Mouse (Mus musculus): ENCODE data around the gene Mrps36. TPM values are rescaled to one million over a fixed set of nuclear protein-coding genes. Genes with fewer than 3 reads are reported as not detected.
A peak's percentile ranks its signal among the peaks of the same experiment; 100 is the strongest.
"Not testable (repeated sequence)": the region's sequence is repeated elsewhere in the genome, so short reads cannot be mapped to it uniquely, and the experiment has no call there.

The Mrps36 gene
- total RNA-seq, 2 experiments from 2014 or later, result 65.3 to 65.6 TPM

DNA sequence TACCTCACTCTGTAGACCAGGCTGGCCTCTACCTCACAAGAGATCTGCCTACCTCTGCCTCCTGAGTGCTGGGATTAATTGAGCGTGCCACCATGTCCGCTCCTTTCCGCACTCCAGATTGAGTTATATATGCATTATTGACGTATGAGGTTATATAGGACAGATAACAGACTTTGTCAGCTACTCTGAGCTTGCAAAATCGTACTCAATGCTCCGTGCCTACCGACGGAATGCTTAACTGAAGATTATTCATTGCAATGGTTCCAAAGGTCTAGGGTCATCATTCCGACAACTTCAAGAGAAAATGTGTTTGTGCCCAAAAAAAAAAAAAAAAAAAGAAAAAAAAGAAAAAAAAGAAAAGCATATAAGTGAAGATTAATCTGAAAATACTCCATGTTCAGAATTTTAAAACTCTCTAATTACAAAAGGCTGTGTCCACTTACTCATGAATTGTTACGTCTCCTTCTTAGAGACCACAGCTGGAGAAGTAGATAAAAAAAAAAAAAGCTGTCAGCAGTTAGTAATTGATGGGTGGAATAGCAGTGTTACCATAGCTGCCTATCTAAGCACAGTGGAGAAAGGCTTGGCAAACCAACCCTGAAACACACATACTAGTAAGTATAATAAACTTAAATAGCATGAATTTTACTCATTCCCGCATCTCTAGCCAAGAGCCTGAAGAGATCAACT lies 968 bp downstream of the Mrps36 start:
- intact Hi-C loops (cut with DNase I), result no loop called here

GRCm38 (mm10) chr13:100742831-100743230 lies 1.6 kb downstream of the Mrps36 start:
- intact Hi-C loops (cut with DNase I), result no loop called here

More for the DNA sequence above, 968 bp downstream of the Mrps36 start:
- no peak for DNase-seq (ENCODE audit: extremely low spot score in 1 of 2, low spot score in 2 of 2)

DNA sequence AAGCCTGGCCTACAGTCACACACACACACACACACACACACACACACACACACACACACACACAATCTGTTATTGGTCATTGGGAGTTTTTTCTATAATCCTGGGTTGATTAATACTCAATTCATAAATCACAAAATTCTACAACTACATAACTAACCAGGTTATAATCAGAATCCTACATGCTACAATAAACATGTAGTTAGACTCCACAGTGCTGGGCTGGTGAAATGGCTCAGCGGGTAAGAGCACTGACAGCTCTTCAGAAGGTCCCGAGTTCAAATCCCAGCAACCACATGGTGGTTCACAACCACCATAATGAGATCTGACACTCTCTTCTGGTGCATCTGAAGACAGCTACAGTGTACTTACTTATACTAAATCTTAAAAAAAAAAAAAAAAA lies 11.7 kb downstream of the Mrps36 start:
- no peak for DNase-seq (ENCODE audit: extremely low spot score in 1 of 2, low spot score in 2 of 2)
- intact Hi-C loops (cut with DNase I), result no loop called here

More at GRCm38 (mm10) chr13:100742831-100743230, 1.6 kb downstream of the Mrps36 start:
- no peak for DNase-seq (ENCODE audit: extremely low spot score in 1 of 2, low spot score in 2 of 2)

DNA sequence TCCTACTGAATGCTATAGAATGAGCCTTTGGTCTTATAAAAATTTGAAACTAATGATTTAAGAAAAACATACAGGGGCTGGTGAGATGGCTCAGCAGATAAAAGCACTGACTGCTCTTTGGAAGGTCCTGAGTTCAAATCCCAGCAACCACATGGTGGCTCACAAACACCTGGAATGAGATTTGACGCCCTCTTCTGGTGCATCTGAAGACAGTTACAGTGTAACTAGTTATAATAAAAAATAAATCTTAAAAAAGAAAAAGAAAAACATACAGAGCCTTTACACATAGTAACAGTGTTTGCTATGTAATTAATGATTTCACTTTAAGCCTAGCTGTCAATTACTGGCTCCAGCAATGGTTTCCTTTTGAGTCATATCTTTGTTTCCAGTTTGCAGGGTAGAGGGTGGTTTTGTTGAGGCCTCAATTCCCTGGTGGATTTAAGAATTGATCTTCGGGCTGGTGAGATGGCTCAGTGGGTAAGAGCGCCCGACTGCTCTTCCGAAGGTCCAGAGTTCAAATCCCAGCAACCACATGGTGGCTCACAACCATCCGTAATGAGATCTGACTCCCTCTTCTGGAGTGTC lies 12.9 kb downstream of the Mrps36 start:
- intact Hi-C loops (cut with DNase I); DNase-seq (ENCODE audit: extremely low spot score in 1 of 2, low spot score in 2 of 2): not testable (repeated sequence)

DNA sequence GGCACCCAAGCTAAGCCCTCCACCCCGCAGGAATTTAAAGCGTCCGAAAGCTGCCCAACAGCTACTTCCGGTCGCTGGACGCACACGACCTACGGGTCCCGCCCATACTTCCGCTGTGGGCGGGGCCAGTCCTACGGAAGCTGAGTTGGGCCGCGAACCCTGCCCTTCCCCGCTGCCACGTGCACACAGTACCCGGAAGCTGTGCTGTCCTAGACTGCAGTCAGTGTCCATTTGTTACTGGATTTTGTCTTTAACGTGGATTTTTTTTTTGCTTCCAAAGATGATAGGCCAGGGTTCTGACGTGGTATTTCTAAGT lies 13.6 kb downstream of the Mrps36 start, which contains the start of gene Cdk7:
Gene Cdk7 (minus strand): TSS at position 79 of the 316 bp plus-strand sequence.
- intact Hi-C loops (cut with DNase I), result no loop called here
- DNase-seq (ENCODE audit: extremely low spot score in 1 of 2, low spot score in 2 of 2), result peak; percentile 91 to 96

DNA sequence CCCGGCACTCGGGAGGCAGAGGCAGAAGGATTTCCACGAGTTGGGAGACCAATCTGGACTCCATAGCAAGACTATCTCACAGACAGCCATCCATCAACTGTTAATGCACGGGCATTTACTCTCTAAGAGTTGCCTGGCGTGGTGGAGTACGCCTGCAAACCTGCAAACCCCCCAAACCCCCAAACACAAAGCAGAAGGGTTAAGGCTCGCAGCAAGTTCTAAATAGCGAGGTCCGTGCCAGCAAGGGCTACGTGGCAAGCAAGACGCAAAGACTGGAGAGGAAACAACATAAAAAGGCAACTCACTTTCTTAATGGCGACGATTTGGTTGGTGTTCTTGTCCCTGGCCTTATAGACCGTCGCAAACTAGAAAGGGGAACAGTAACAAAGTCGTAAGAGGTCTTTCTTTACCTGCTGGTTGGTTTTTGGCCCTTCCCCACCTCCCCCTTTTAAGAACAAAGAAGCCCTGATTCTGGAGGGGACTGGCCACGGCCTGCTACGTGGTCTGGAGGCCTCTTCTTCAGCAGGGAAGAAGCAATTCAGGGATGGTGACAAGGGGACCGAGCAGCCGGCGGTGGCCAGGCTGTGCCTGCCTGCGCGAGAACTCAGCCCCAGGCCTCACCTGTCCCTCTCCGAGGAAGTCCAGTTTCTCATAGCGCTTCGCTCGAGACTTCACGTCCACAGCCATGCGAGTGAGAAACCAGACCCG lies 14.2 kb downstream of the Mrps36 start:
- DNase-seq (ENCODE audit: extremely low spot score in 1 of 2, low spot score in 2 of 2), result no peak
- intact Hi-C loops (cut with DNase I), result no loop called here

- intact Hi-C loops (cut with DNase I); DNase-seq (ENCODE audit: extremely low spot score in 1 of 2, low spot score in 2 of 2): not testable (repeated sequence)
These were observed 15.9 kb downstream of the Mrps36 start for GRCm38 (mm10) chr13:100728530-100728929.

DNA sequence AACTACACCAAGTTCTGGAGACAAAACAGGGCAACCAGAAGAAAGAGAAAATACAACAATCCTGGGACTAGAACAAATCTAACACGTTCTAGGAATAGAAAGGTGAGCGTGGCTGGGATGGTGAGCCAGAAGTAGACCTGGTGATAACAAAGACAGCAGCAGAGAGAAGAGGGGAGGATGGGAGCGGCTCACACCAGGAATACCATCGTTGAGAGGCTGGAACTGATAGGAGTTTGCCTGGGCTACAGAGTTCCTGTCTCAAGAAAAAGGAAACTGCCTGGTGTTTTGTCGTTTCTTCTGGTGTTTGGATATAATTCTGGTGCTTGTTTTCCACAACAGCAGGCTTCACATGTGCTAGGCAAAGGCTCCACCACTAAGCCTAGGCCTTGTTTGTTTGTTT lies 16.4 kb downstream of the Mrps36 start:
- DNase-seq (ENCODE audit: extremely low spot score in 1 of 2, low spot score in 2 of 2), result no peak
- intact Hi-C loops (cut with DNase I), result no loop called here

DNA sequence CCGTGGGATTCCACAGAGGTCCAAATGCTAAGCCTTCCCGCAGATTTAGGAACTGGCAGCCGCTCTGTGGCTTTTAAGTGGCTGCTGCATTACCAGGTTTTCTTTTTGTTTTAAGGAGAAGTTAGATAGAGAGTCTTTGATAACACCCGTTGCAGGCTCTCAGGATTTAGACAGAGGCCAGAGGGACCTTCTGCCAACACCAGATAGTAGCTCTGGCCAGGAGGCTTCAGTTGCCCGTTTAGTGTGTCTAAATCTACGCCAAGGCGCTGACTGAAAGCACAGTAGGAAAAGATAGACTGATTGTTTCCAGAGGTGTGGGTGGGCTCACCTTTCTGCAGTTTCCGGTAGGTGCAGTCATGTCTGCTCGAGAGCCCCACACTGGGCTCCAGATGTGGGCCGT lies 19.3 kb downstream of the Mrps36 start:
- DNase-seq (ENCODE audit: extremely low spot score in 1 of 2, low spot score in 2 of 2), result no peak
- intact Hi-C loops (cut with DNase I), result no loop called here

DNA sequence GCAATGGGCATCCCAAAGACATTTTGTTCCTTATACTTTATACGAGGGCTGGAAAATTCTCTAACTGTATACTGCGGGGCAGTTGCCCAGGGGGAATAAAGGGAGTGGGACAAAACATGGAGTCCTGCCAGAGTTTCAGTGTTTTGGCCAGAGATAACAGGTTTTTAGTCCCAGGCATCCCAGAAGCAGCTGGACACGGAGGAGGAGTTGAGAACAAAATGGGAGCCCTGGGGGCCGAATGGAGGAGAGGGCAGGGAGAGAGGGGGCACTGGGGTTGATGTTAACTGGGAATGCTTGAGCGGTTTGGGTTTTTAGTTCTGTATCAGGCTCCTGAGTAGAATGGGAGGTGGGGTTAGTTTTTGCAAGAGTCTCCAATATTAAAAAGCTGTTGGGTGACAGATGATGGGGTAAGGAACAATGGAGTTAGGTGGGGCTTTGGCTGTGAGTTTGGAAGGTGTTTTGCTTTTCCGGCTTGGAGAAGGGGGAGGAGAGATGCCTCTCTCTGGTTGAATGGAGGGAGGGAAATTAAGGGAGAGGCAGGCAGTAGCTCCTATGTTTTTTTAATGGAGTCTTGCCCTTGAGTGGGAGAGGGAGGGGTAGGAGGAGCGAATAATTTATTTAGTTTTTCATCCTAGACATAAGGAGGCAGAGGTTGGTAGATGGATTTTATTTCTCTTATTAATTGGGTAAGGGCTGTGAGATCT lies 20.3 kb downstream of the Mrps36 start:
- intact Hi-C loops (cut with DNase I), result no loop called here
- DNase-seq (ENCODE audit: extremely low spot score in 1 of 2, low spot score in 2 of 2), result peak in 1 of 2 experiments; percentile 46

DNA sequence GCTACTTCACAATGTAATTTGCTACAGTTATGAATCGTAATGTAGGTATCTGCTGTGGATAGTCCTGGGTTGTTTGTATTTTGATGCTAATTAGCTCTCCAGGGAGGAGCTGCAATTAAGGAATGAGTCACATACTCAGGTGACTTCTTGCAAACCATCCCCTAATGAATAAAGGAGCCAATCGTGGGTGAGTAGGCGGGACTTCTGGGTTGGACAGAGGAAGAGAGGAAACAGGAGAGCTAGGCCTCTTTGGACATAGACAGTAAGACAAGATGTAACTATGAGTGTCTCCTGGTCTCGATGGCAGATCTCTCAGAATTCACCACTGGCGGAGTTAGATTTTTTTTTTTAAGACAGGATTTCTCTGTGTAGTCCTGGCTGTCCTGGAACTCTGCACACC lies 22.8 kb downstream of the Mrps36 start:
- no peak for DNase-seq (ENCODE audit: extremely low spot score in 1 of 2, low spot score in 2 of 2)
- intact Hi-C loops (cut with DNase I), result no loop called here

GRCm38 (mm10) chr13:100715467-100715866 lies 29.0 kb downstream of the Mrps36 start:
- DNase-seq (ENCODE audit: extremely low spot score in 1 of 2, low spot score in 2 of 2), result no peak
- intact Hi-C loops (cut with DNase I), result loop anchor here (5.0 to 10.0 kb wide), 2 partner anchors 73 to 241 kb away; no protein-coding TSS in a partner anchor

GRCm38 (mm10) chr13:100706206-100706605 lies 38.3 kb downstream of the Mrps36 start:
- no peak for DNase-seq (ENCODE audit: extremely low spot score in 1 of 2, low spot score in 2 of 2)
- intact Hi-C loops (cut with DNase I), result no loop called here

DNA sequence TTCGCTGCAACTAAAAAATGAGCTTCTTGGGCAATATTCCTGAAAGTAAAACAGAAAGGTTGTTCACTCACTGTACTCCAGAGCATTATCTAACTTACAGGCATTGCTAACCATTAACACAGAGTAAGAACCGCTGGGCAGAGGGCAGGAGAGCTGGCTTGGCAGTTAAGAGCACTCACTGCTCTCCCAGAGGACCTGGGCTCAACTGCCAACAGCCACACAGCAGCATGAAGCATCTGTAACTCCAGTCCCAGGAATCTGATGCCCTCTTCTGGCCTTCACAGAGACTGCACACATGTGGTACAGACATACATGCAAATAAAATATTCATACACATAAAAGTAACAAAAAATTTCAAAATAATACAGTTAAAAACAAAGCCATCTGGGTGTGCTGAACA lies 41.0 kb downstream of the Mrps36 start:
- intact Hi-C loops (cut with DNase I), result no loop called here
- no peak for DNase-seq (ENCODE audit: extremely low spot score in 1 of 2, low spot score in 2 of 2)

GRCm38 (mm10) chr13:100698866-100699265 lies 45.6 kb downstream of the Mrps36 start:
- intact Hi-C loops (cut with DNase I), result no loop called here
- no peak for DNase-seq (ENCODE audit: extremely low spot score in 1 of 2, low spot score in 2 of 2)

GRCm38 (mm10) chr13:100697541-100697940 lies 46.9 kb downstream of the Mrps36 start:
- DNase-seq (ENCODE audit: extremely low spot score in 1 of 2, low spot score in 2 of 2), result no peak
- intact Hi-C loops (cut with DNase I), result no loop called here

DNA sequence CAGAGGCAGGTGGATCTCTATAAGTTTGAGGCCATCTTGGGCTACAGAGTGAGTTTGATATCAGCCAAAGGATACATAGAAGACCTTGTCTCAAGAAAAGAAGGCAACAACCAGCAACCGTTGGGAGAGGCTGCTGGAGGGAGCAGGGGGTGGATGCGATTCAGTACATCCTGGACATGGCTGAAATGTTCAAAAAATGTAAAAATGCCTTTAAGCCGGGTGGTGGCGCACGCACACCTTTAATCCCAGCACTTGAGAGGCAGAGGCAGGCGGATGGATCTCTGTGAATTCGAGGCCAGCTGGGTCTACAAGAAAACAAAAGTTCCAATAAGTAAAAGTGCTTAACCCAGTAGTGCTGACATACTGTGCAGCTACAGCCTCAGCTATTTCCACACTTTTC lies 56.9 kb downstream of the Mrps36 start:
- no peak for DNase-seq (ENCODE audit: extremely low spot score in 1 of 2, low spot score in 2 of 2)
- intact Hi-C loops (cut with DNase I), result no loop called here

Data from left cerebral cortex, postnatal 10 days (tissue).